Mouse (Mus musculus): Measurements from ENCODE around the gene Dnmt1. TPM values are rescaled to one million over a fixed set of nuclear protein-coding genes. Genes with fewer than 3 reads are reported as not detected.

Dnmt1 gene
- polyA plus RNA-seq, 1 experiment = 16.1 TPM

Other genes starting within 250 kb of the Dnmt1 start
- gene Olfm2, start 213.5 kb downstream of the Dnmt1 start, polyA plus RNA-seq (2012; rRNA removed) = 5.2 and 6.6 TPM in 2 replicates
- gene Col5a3, start 144.8 kb downstream of the Dnmt1 start, polyA plus RNA-seq (2012; rRNA removed) = 76.0 and 138 TPM in 2 replicates
- gene Rdh8, start 141.4 kb downstream of the Dnmt1 start, polyA plus RNA-seq (2012; rRNA removed) = not detected in 2 replicates
- 64.6 and 88.0 TPM in 2 replicates for gene A230050P20Rik, start 91.2 kb downstream of the Dnmt1 start, polyA plus RNA-seq (2012; rRNA removed)
- 4.7 and 5.4 TPM in 2 replicates for gene Angptl6, start 80.2 kb downstream of the Dnmt1 start, polyA plus RNA-seq (2012; rRNA removed)
- gene Ppan, start 71.7 kb downstream of the Dnmt1 start, polyA plus RNA-seq (2012; rRNA removed) = 38.7 TPM in 2 replicates
- 128 and 129 TPM in 2 replicates for gene Eif3g, start 61.3 kb downstream of the Dnmt1 start, polyA plus RNA-seq (2012; rRNA removed)
- 5.9 and 6.5 TPM in 2 replicates for gene S1pr2, start 16.9 kb upstream of the Dnmt1 start, polyA plus RNA-seq (2012; rRNA removed)
- 76.1 and 83.2 TPM in 2 replicates for gene Mrpl4, start 42.9 kb upstream of the Dnmt1 start, polyA plus RNA-seq (2012; rRNA removed)
- gene Icam1, start 56.1 kb upstream of the Dnmt1 start, polyA plus RNA-seq (2012; rRNA removed) = 19.9 and 20.8 TPM in 2 replicates
- 0.11 and 0.37 TPM in 2 replicates for gene Icam4, start 69.5 kb upstream of the Dnmt1 start, polyA plus RNA-seq (2012; rRNA removed)
- gene Icam5, start 72.2 kb upstream of the Dnmt1 start, polyA plus RNA-seq (2012; rRNA removed) = 0.22 and 0.30 TPM in 2 replicates
- not detected in 2 replicates for gene Zglp1, start 107.2 kb upstream of the Dnmt1 start, polyA plus RNA-seq (2012; rRNA removed)
- 0.13 and 0.27 TPM in 2 replicates for gene Gm49373, start 113.2 kb upstream of the Dnmt1 start, polyA plus RNA-seq (2012; rRNA removed)
- 46.8 and 63.4 TPM in 2 replicates for gene Fdx1l, start 113.7 kb upstream of the Dnmt1 start, polyA plus RNA-seq (2012; rRNA removed)
- gene Gm38431, start 132.1 kb upstream of the Dnmt1 start, polyA plus RNA-seq (2012; rRNA removed) = 0.90 and 4.4 TPM in 2 replicates
- gene Raver1, start 132.1 kb upstream of the Dnmt1 start, polyA plus RNA-seq (2012; rRNA removed) = 39.2 and 46.2 TPM in 2 replicates
- 23.5 and 28.4 TPM in 2 replicates for gene Tyk2, start 171.4 kb upstream of the Dnmt1 start, polyA plus RNA-seq (2012; rRNA removed)
- gene Cdc37, start 190.1 kb upstream of the Dnmt1 start, polyA plus RNA-seq (2012; rRNA removed) = 49.6 and 72.2 TPM in 2 replicates
- gene Pde4a, start 205.8 kb upstream of the Dnmt1 start, polyA plus RNA-seq (2012; rRNA removed) = 16.6 and 24.5 TPM in 2 replicates

Data from gonadal fat pad, adult 2 months (tissue).